Mouse (Mus musculus) neural tube, embryonic 14.5 days (tissue): ENCODE measurements around the gene Tspo. TPM values are rescaled to one million over a fixed set of nuclear protein-coding genes. Genes with fewer than 3 reads are reported as not detected.
A peak's percentile ranks its signal among the peaks of the same experiment; 100 is the strongest.

ENCODE experiments used
- ATAC-seq: fragments of 200-750 bp; cut with Nextera tagmentation; 2 replicates; pipeline ENCODE4 v1.8.0; 2017; ENCODE audit warnings: low read depth, mild to moderate bottlenecking, moderate TSS enrichment, moderate library complexity
- H3K27ac ChIP-seq: fragments of 300-500 bp; sonication (generic); 2 replicates; pipeline ENCODE4 v1.5.1; 2014; ENCODE audit warnings: low read depth, mild to moderate bottlenecking, control low read depth, low read length, moderate library complexity, mixed read lengths
- H3K27me3 ChIP-seq: fragments of 300-500 bp; sonication (generic); 2 replicates; pipeline ENCODE4 v1.6.1; 2014; ENCODE audit warnings: low read length; ENCODE audit not compliant: control insufficient read depth, insufficient read depth
- H3K36me3 ChIP-seq: fragments of 300-500 bp; sonication (generic); 2 replicates; pipeline ENCODE4 v1.6.1; 2014; ENCODE audit warnings: low read length, mixed read lengths; ENCODE audit not compliant: control insufficient read depth, insufficient read depth
- H3K4me1 ChIP-seq: fragments of 300-500 bp; sonication (generic); 2 replicates; pipeline ENCODE4 v1.6.1; 2014; ENCODE audit warnings: low read length; ENCODE audit not compliant: control insufficient read depth, insufficient read depth
- H3K4me2 ChIP-seq: fragments of 300-500 bp; sonication (generic); 2 replicates; pipeline ENCODE4 v1.6.1; 2014; ENCODE audit warnings: mild to moderate bottlenecking, low read depth, low read length, control low read depth
- H3K4me3 ChIP-seq: fragments of 300-500 bp; sonication (generic); 2 replicates; pipeline ENCODE4 v1.5.1; 2014; ENCODE audit warnings: low read depth, low read length, control low read depth, mixed read lengths
- H3K9ac ChIP-seq: fragments of 300-500 bp; sonication (generic); replicated peaks from 2 replicates; pipeline ENCODE4 v1.6.1; 2014; ENCODE audit warnings: low read depth, mild to moderate bottlenecking, control low read depth, low read length, mixed read lengths
- H3K9me3 ChIP-seq: fragments of 300-500 bp; sonication (generic); 2 replicates; pipeline ENCODE4 v1.6.1; 2016; ENCODE audit warnings: low read length; ENCODE audit not compliant: control insufficient read depth
- WGBS: fragments of 180-500 bp; shearing (Covaris S2); extraction: QIAGEN DNeasy Blood & Tissue Kit; methylation state at CpG from one replicate; pipeline ENCODE4 v1.1.7; 2014; 5-methylcytosine and 5-hydroxymethylcytosine counted together
- polyA plus RNA-seq: library from polyadenylated mRNA; unstranded; fragments of >200 nt; fragmentation: Nextera tagmentation; extraction: Ambion mirVana; gene quantifications from 2 replicates; pipeline ENCODE4 v1.2.1, GENCODE M21; 2014

Tspo gene
- polyA plus RNA-seq, 1 experiment from 2014 or later, result 4.7 TPM

DNA sequence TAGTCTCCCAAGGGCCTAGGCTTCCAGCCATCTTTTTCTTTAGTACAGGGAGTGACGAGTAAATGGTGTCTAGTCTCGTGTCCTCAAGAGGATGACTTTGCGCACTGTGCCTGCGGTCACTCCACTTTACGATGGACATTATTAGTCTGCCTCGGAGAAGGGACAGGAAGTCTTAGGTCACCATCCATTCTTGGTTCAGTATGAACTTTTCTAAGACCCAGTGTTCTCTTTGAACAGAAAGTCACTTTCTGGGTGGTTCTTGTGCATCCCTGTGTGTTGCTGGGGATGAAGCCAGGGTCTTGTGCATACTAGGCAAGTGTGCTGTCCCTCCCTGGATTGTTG, 27.5 kb upstream of the Tspo start:
- 87% methylated on average over 6 of the region's 6 CpGs for WGBS
- H3K4me2 ChIP-seq, result no peak overlapping the region
- no peak overlapping the region for H3K9ac ChIP-seq
- ATAC-seq, result no peak
- H3K27me3 ChIP-seq, result no peaks in the 10 kb centered on the region
- no peaks in the 10 kb centered on the region for H3K9me3 ChIP-seq
- H3K4me3 ChIP-seq, result no peak overlapping the region
- no peaks in the 10 kb centered on the region for H3K36me3 ChIP-seq
- no peak overlapping the region for H3K27ac ChIP-seq
- no peaks in the 10 kb centered on the region for H3K4me1 ChIP-seq

DNA sequence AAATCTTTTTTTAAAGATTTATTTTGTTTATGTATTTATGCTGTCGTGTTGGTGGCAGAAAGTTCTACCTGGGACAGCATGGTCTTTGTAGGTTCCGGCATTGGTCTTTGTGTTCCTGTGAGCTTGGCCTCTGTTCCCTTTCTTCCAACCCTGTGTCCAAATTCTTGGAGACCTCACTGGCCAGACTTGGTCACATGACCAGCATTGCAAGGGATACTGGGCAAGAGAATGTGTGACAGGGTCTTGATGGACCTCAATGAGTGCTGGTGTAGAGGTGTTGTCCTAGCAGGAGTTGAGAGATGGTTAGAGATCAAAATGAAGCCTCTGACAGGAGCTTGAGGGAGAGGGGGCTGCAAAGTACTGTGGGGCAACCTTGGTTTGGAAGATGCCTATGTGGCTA, 24.5 kb upstream of the Tspo start:
- Histone ChIP-seq H3K4me2 (no peak overlapping the region), H3K36me3 (no peaks in the 10 kb centered on the region), H3K9me3 (no peaks in the 10 kb centered on the region), H3K4me1 (no peaks in the 10 kb centered on the region), H3K27ac (no peak overlapping the region), H3K27me3 (no peaks in the 10 kb centered on the region), H3K9ac (no peak overlapping the region), H3K4me3 (no peak overlapping the region)
- 96% methylated on average over 2 of the region's 2 CpGs for WGBS
- ATAC-seq, result no peak

DNA sequence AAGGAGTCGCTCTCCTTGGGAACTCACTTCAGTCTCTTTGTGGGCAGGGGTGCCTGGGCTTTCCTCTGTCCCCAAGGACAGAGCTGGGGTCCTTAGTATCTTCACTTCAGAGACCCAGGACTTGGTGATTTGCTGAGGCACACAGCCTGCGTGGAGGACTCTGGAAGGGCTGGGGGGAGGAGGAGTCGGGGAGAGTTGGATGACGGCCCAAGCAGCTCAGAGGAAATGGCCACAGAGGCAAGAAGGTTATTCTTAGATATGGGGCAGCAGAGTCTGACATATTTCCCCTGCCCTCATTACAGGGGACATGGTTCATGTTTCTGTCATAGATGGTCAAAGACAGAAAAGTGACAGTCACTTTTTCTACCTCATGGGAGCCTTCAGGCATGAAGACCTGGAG, 23.5 kb upstream of the Tspo start:
- H3K9me3 ChIP-seq, result no peaks in the 10 kb centered on the region
- no peaks in the 10 kb centered on the region for H3K27me3 ChIP-seq
- no peaks in the 10 kb centered on the region for H3K4me1 ChIP-seq
- 65% methylated on average over 4 of the region's 4 CpGs for WGBS
- H3K9ac ChIP-seq, result no peak overlapping the region
- H3K27ac ChIP-seq, result no peak overlapping the region
- H3K4me2 ChIP-seq, result no peak overlapping the region
- H3K4me3 ChIP-seq, result no peak overlapping the region
- no peaks in the 10 kb centered on the region for H3K36me3 ChIP-seq
- ATAC-seq, result no peak

DNA sequence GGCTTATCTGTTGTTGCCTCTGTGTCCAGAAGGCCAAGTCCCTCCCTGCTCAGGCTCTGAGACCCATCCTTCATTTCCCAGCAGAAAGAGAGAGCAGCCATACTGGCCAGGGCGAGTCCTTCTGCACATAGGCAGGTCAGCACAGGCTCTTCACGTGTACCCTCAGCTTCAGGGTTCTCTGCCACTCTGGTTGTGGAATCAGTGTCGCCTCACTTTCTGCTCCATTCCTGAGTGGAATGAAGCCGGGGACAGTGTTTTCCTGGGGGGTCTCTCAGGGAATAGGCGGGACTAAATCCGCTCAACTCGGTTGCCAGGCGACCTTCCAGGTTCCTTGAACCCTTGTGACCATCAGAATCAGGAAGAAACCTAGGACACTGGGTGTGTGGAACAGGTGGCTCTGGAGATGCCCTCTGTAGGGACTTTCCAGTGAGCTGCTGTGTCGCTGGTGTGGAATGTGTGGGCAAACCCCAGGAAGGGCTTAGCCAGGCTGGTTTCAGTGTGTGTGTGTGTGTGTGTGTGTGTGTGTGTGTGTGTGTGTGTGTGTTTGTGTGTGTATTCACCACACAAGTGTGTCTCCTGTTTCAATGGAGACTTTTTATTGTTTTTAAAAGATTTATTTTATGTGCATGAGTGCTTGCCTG, 21.6 kb upstream of the Tspo start:
- H3K4me2 ChIP-seq, result no peak overlapping the region
- no peak overlapping the region for H3K4me3 ChIP-seq
- WGBS, result 84% methylated on average over 9 of the region's 9 CpGs
- H3K36me3 ChIP-seq, result peaks cover 3% of the 10 kb centered on the region
- no peaks in the 10 kb centered on the region for H3K4me1 ChIP-seq
- H3K9ac ChIP-seq, result no peak overlapping the region
- H3K27ac ChIP-seq, result no peak overlapping the region
- H3K27me3 ChIP-seq, result no peaks in the 10 kb centered on the region
- no peaks in the 10 kb centered on the region for H3K9me3 ChIP-seq
- ATAC-seq, result no peak

DNA sequence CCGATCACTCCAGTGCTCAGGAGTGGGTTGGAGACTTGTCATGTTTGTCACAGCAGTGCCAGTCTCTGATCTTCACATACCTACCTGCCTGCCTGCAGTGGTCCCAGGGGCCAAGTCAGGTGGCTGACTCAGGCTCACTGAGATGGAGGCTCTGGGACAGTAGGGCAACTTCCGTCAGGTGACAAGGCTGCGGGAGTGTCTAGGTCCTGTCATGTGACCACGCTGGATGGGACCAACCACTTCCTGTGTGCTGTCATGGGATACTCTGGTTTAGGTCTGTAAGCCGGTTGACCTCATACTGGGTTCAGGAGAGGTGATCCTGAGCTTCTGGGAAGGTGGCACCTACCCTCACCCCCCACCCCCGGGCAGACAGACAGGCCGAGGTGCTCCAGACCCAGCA, 17.4 kb upstream of the Tspo start:
- H3K9me3 ChIP-seq, result no peaks in the 10 kb centered on the region
- ATAC-seq, result no peak
- no peak overlapping the region for H3K4me2 ChIP-seq
- H3K27me3 ChIP-seq, result no peaks in the 10 kb centered on the region
- peaks cover 36% of the 10 kb centered on the region for H3K36me3 ChIP-seq
- no peak overlapping the region for H3K27ac ChIP-seq
- no peak overlapping the region for H3K4me3 ChIP-seq
- WGBS, result 93% methylated on average over 7 of the region's 7 CpGs
- no peak overlapping the region for H3K9ac ChIP-seq
- H3K4me1 ChIP-seq, result no peaks in the 10 kb centered on the region

DNA sequence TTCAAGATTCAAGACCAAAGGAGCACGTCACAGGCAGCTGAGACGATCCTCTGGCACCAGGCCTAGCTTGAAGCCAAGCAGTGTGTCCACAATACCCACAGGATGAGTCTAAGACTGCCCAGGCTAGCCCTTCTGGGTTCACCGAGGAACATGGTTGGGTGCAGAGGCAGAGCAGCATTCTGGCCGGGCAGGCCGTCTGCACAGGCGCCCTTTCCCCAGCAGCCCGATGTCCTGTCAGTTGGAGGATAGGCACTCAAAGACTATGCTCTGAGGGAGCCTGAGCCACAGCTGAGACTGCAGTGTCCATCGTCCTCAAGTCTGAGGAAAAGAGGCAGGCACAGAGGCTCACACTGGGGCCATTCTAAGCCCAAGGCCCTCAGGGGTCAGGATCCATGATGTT, 16.2 kb upstream of the Tspo start:
- Histone ChIP-seq H3K9ac (no peak overlapping the region), H3K36me3 (peaks cover 36% of the 10 kb centered on the region), H3K27me3 (no peaks in the 10 kb centered on the region), H3K4me1 (no peaks in the 10 kb centered on the region), H3K9me3 (no peaks in the 10 kb centered on the region), H3K27ac (no peak overlapping the region), H3K4me3 (no peak overlapping the region), H3K4me2 (no peak overlapping the region)
- whole genome bisulfite sequencing, result 94% methylated on average over 8 of the region's 8 CpGs
- no peak for ATAC-seq

DNA sequence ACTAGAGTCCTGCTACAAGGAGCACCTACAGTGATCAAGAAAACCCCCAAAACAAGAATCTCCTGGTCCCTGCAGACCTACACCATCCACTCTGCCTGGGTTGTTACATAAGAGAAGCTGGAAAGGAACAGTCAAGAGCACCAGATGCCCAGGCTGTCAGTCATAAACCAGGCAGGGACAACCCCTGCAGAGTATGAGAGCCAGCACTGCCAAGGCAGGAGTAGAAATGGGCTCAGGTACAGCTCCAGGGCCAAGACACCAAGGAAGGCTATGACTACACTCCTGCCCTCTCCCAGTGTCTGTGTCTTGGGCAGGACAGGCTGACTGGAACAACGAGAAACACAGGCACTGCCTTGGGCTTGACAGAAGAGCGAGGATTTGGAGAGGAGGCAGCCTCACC, 13.3 kb upstream of the Tspo start:
- no peaks in the 10 kb centered on the region for H3K4me1 ChIP-seq
- no peak overlapping the region for H3K27ac ChIP-seq
- ATAC-seq, result no peak
- no peak overlapping the region for H3K4me2 ChIP-seq
- H3K9me3 ChIP-seq, result no peaks in the 10 kb centered on the region
- H3K4me3 ChIP-seq, result no peak overlapping the region
- no peaks in the 10 kb centered on the region for H3K27me3 ChIP-seq
- WGBS, result 89% methylated on average over 2 of the region's 2 CpGs
- no peak overlapping the region for H3K9ac ChIP-seq
- H3K36me3 ChIP-seq, result peaks cover 36% of the 10 kb centered on the region

DNA sequence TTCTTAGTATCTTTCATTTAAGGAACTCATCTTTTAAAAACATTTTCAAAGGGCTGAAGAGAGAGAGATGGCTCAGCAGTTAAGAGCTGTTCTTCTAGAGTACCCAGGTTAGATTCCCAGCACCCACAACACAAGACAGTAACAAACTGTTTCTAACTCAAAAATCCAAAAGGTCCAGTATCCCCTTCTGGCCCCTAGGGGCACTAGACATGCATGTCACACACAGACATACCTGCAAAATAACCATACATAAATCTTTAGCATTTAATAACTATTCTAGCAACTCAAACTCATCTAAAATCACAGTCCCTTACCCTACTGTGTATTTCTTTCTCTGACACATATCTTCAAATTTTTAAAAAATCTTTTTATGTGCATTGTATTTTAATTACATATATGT, 9.6 kb upstream of the Tspo start:
- ATAC-seq, result no peak
- Histone ChIP-seq H3K9ac (no peak overlapping the region), H3K4me1 (0 out of 2 replicates have a peak, but pooled peaks cover 5% of the 10 kb centered on the region), H3K27ac (no peak overlapping the region), H3K27me3 (no peaks in the 10 kb centered on the region), H3K36me3 (peaks cover 14% of the 10 kb centered on the region), H3K4me2 (no peak overlapping the region), H3K4me3 (no peak overlapping the region), H3K9me3 (no peaks in the 10 kb centered on the region)

DNA sequence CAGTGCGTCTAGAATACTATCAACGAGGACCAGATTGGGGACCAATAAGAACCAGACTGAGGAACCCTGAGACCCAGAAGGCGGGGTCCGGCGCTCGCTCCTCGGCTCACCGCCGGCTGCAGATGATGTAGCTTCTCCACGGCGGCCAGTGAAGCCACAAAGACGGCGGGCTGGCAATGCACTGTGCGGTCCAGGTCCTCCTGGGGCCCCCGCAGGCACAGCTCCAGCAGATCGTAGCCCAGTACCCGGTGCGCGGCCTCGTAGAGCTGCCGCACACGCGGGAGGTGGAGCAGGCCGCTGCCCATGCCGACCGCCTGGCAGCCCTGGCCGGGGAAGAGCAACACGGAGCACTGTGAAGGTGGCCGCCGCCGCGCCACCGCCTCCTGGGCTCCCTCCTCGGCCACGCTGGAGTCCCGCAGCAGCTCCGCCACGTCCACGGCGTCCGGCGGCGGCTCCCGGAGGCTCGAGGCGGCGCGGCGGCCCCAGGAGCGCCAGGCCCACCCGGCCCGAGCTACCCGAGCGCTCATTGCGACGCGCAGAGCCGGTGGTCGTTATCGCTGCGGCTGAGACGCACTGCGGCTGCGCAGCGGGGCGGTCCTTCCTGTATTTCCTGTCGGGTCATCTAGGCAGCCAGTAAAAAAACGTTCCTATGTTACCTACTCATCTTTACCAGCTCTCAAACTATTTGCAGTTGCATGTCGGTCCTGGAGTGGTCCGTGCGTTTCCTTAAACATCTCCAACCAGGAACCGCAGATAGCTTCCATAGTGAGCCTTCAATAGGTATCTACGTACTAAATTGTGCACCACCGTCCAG, 8.0 kb upstream of the Tspo start:
- peak overlapping the region; percentile 93 for H3K27ac ChIP-seq
- H3K27me3 ChIP-seq, result no peaks in the 10 kb centered on the region
- peak overlapping the region; percentile 87 for H3K4me3 ChIP-seq
- peak overlapping the region; percentile 70 for H3K4me2 ChIP-seq
- ATAC-seq, result peak; percentile 93
- H3K9me3 ChIP-seq, result no peaks in the 10 kb centered on the region
- peaks cover 4% of the 10 kb centered on the region; the same call in 1 of the 2 replicates for H3K36me3 ChIP-seq
- 0 out of 2 replicates have a peak, but pooled peaks cover 5% of the 10 kb centered on the region for H3K4me1 ChIP-seq
- H3K9ac ChIP-seq, result peak overlapping the region; percentile 97
- under 1% methylated on average over 71 of the region's 74 CpGs for WGBS
